Mouse (Mus musculus): ENCODE results near the gene Dync1i1.
"Not testable (repeated sequence)": the region's sequence is repeated elsewhere in the genome, so short reads cannot be mapped to it uniquely, and the experiment has no call there.

The Dync1i1 gene

GRCm38 (mm10) chr6:5725611-5726236 lies at the start of gene Dync1i1:
Gene Dync1i1, plus strand, starts transcription at chr6:5725639.
- CTCF ChIA-PET: no interaction called here

- CTCF ChIA-PET: no interaction called here
Measured at GRCm38 (mm10) chr6:5679738-5680137, 45.7 kb upstream of the Dync1i1 start.

GRCm38 (mm10) chr6:5701826-5702225 lies 23.6 kb upstream of the Dync1i1 start:
- CTCF ChIA-PET: no interaction called here

- CTCF ChIA-PET: not testable (repeated sequence)
Measured at GRCm38 (mm10) chr6:5707894-5708293, 17.5 kb upstream of the Dync1i1 start.

- CTCF ChIA-PET: no interaction called here
Measured at GRCm38 (mm10) chr6:5710063-5710605, 15.3 kb upstream of the Dync1i1 start.

GRCm38 (mm10) chr6:5712620-5713019 lies 12.8 kb upstream of the Dync1i1 start:
- CTCF ChIA-PET: no interaction called here

- CTCF ChIA-PET: no interaction called here
Measured at GRCm38 (mm10) chr6:5715101-5715618, 10.3 kb upstream of the Dync1i1 start.

GRCm38 (mm10) chr6:5718955-5719354 lies 6.5 kb upstream of the Dync1i1 start:
- CTCF ChIA-PET: no interaction called here

GRCm38 (mm10) chr6:5720716-5721115 lies 4.7 kb upstream of the Dync1i1 start:
- CTCF ChIA-PET: not testable (repeated sequence)

- CTCF ChIA-PET: no interaction called here
Measured at GRCm38 (mm10) chr6:5723986-5724385, 1.5 kb upstream of the Dync1i1 start.

- CTCF ChIA-PET: no interaction called here
Measured at GRCm38 (mm10) chr6:5726237-5726670, 815 bp downstream of the Dync1i1 start.

- CTCF ChIA-PET: no interaction called here
Measured at GRCm38 (mm10) chr6:5733217-5733616, 7.8 kb downstream of the Dync1i1 start.

GRCm38 (mm10) chr6:5734398-5734797 lies 9.0 kb downstream of the Dync1i1 start:
- CTCF ChIA-PET: no interaction called here

GRCm38 (mm10) chr6:5734862-5735261 lies 9.4 kb downstream of the Dync1i1 start:
- CTCF ChIA-PET: no interaction called here

GRCm38 (mm10) chr6:5739711-5740110 lies 14.3 kb downstream of the Dync1i1 start:
- CTCF ChIA-PET: no interaction called here

GRCm38 (mm10) chr6:5741395-5742032 lies 16.1 kb downstream of the Dync1i1 start:
- CTCF ChIA-PET: no interaction called here

GRCm38 (mm10) chr6:5750079-5750711 lies 24.8 kb downstream of the Dync1i1 start:
- CTCF ChIA-PET: no interaction called here

GRCm38 (mm10) chr6:5752128-5752527 lies 26.7 kb downstream of the Dync1i1 start:
- CTCF ChIA-PET: no interaction called here

- CTCF ChIA-PET: no interaction called here
Measured at GRCm38 (mm10) chr6:5752617-5753016, 27.2 kb downstream of the Dync1i1 start.

GRCm38 (mm10) chr6:5756509-5757130 lies 31.2 kb downstream of the Dync1i1 start:
- CTCF ChIA-PET: no interaction called here

- CTCF ChIA-PET: no interaction called here
Measured at GRCm38 (mm10) chr6:5762943-5763342, 37.5 kb downstream of the Dync1i1 start.

GRCm38 (mm10) chr6:5768576-5768975 lies 43.1 kb downstream of the Dync1i1 start:
- CTCF ChIA-PET: no interaction called here

GRCm38 (mm10) chr6:5770283-5770682 lies 44.8 kb downstream of the Dync1i1 start:
- CTCF ChIA-PET: no interaction called here

All from spleen, embryonic (tissue).